Mouse (Mus musculus): ENCODE data around the gene Zzef1.

Gene Zzef1

GRCm38 (mm10) chr11:72796773-72797338 lies 830 bp downstream of the Zzef1 start:
- ChIA-PET POLR2A (interaction anchor here in 2 of 4 experiments (0.9 to 2.6 kb wide), 5 partner anchors 10 to 355 kb away, joined by 4 to 13 read pairs (median 6); no protein-coding TSS in a partner anchor), CTCF (no interaction called here)

DNA sequence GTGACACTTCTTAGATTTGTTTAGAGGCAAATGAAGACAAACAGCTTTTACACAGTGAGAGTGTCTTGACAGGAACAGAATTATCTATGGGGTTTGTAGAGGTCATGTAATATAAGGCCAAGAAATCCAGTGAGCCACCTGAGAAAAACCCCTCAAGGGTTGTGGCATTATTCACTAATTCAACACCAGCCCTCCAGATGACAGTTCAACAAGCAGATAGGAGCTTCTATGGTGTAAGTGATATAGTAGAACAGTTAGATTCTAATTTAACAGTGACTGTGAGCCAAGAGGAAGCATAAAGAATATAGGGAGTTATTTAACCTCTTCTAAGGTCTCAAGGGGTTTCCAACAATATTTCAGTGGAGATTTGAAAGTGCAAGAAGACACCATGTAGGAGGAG lies 2.1 kb downstream of the Zzef1 start:
- ChIA-PET CTCF (no interaction called here), POLR2A (interaction anchor here in 1 of 4 experiments (0.6 kb wide), 1 partner anchor 862 kb away, joined by 4 read pairs; no protein-coding TSS in a partner anchor)

GRCm38 (mm10) chr11:72801182-72801581 lies 5.2 kb downstream of the Zzef1 start:
- CTCF ChIA-PET: interaction anchor here in 1 of 4 experiments (0.6 kb wide), 1 partner anchor 266 kb away, joined by 3 read pairs; no protein-coding TSS in a partner anchor
- POLR2A ChIA-PET: interaction anchor here in 2 of 4 experiments (0.6 to 1.0 kb wide), 3 partner anchors 10 to 329 kb away, joined by 3 read pairs; no protein-coding TSS in a partner anchor

GRCm38 (mm10) chr11:72803038-72803437 lies 7.0 kb downstream of the Zzef1 start:
- CTCF ChIA-PET: interaction anchor here in 1 of 4 experiments (0.8 kb wide), 1 partner anchor 8 kb away, joined by 4 read pairs; no protein-coding TSS in a partner anchor
- POLR2A ChIA-PET: interaction anchor here in 2 of 4 experiments (0.7 to 1.3 kb wide), 3 partner anchors 9 to 11 kb away, joined by 3 to 8 read pairs (median 4); no protein-coding TSS in a partner anchor

DNA sequence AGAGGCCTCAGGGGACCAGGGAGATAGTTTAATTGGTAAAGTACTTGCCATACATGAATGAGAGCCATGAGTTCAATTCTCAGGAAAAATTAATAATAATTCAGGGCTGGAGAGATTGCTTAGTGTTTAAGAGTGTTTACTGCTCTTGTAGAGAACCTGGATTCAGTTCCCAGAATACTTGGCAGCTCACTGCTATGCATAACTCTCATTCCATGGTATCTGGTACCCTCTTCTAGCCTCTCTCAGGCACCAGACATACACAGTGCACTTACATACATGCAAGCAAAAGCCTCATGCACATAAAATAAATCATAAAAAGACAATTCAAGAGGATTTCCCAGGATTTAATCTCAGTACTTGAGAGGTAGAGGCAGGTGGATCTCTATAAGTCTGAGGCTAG lies 8.6 kb downstream of the Zzef1 start:
- CTCF ChIA-PET: no interaction called here
- POLR2A ChIA-PET: interaction anchor here in 1 of 4 experiments (1.9 kb wide), 1 partner anchor 9 kb away, joined by 8 read pairs; the partner anchor contains the start of genes Cyb5d2 and Zzef1

GRCm38 (mm10) chr11:72805232-72805631 lies 9.2 kb downstream of the Zzef1 start:
- CTCF ChIA-PET: no interaction called here
- POLR2A ChIA-PET: interaction anchor here in 1 of 4 experiments (1.9 kb wide), 1 partner anchor 10 kb away, joined by 8 read pairs; the partner anchor contains the start of genes Cyb5d2 and Zzef1

DNA sequence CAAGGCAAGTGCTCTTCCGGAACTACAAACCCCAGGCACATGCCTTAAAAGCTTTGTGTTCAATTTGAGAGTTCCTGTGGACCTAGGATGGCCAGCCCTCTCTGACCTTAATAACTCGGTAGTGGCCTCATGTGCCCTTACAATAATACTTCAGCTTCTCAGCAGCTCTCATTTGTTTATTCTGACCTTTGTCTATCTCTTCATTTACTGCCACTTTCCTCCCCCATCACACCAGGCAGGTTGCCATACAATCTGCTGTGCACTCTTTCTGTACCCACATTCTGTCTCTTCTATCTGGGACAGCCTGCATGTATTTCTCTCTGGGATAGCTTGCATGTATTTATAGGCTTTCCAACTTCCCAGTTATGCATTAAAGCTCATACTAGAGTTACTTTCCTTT lies 10.5 kb downstream of the Zzef1 start:
- ChIA-PET POLR2A (interaction anchor here in 2 of 4 experiments (0.5 to 0.6 kb wide), 3 partner anchors 11 to 186 kb away, joined by 3 to 5 read pairs (median 3); partner anchors contain the start of genes Cyb5d2 (in 1 of the 2) and Zzef1 (in 1 of the 2)), CTCF (no interaction called here)

- ChIA-PET POLR2A (interaction anchor here in 1 of 4 experiments (0.7 kb wide), 1 partner anchor 14 kb away, joined by 3 read pairs; no protein-coding TSS in a partner anchor), CTCF (no interaction called here)
Observed at GRCm38 (mm10) chr11:72807992-72808391, 12.0 kb downstream of the Zzef1 start.

- ChIA-PET CTCF (interaction anchor here (0.6 to 2.0 kb wide), 9 partner anchors 10 to 243 kb away, joined by 3 to 7 read pairs (median 3); no protein-coding TSS in a partner anchor), POLR2A (interaction anchor here in 2 of 4 experiments (0.7 to 2.1 kb wide), 3 partner anchors 10 to 18 kb away, joined by 3 to 8 read pairs (median 6); partner anchors contain the start of genes Cyb5d2 (in 2 of the 2) and Zzef1 (in 2 of the 2))
Observed at GRCm38 (mm10) chr11:72813687-72814086, 17.7 kb downstream of the Zzef1 start.

GRCm38 (mm10) chr11:72814188-72814587 lies 18.2 kb downstream of the Zzef1 start:
- ChIA-PET POLR2A (interaction anchor here in 2 of 4 experiments (0.7 to 2.1 kb wide), 3 partner anchors 11 to 19 kb away, joined by 3 to 8 read pairs (median 6); partner anchors contain the start of genes Cyb5d2 (in 2 of the 2) and Zzef1 (in 2 of the 2)), CTCF (interaction anchor here (0.6 to 2.0 kb wide), 14 partner anchors 10 to 386 kb away, joined by 3 to 10 read pairs (median 4); no protein-coding TSS in a partner anchor)

DNA sequence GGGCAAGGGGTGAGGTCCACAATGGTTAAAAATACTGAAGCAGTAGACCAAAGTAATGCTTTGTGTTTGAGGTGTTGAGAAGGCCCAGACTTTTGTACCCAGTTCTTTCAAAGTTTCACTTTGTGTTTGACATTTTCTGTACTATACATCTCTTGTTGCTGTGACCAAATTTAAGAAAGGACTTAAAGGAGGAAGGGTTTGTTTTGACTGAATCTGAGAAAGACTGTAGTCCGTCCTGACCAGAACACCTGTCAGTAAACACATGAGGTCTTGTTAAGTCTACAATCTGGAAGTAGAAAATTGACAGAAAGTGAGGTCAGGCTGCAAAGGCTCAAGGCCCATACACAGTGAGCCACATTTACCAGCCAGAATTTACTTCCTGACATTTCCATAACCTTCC lies 20.8 kb downstream of the Zzef1 start:
- ChIA-PET POLR2A (no interaction called here), CTCF (interaction anchor here in 1 of 4 experiments (0.7 kb wide), 1 partner anchor 182 kb away, joined by 3 read pairs; the partner anchor contains the start of gene P2rx1)

GRCm38 (mm10) chr11:72818067-72818466 lies 22.0 kb downstream of the Zzef1 start:
- ChIA-PET POLR2A (no interaction called here), CTCF (interaction anchor here in 1 of 4 experiments (0.6 kb wide), 1 partner anchor 246 kb away, joined by 3 read pairs; no protein-coding TSS in a partner anchor)

DNA sequence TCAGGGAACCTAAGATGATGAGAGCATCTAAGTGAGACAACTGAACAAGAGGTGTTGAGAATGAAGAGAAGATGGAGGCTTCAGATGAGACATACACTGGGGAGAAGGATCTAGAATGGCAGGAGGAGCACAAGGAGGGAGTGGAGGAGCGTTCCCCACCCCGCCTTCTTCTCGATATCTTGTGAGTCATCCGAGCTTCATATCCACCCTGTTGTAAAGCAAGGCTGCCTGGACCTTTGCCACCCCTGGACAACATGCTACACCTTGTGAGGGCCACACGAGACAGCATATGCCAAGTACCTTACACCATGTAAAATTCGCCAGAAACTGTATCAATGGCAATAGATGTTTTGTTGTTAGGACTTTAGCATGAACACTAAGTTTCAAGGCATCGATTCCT lies 25.0 kb downstream of the Zzef1 start:
- CTCF ChIA-PET: no interaction called here
- POLR2A ChIA-PET: no interaction called here

GRCm38 (mm10) chr11:72829869-72830268 lies 33.8 kb downstream of the Zzef1 start:
- ChIA-PET POLR2A (no interaction called here), CTCF (interaction anchor here in 1 of 4 experiments (0.9 kb wide), 1 partner anchor 15 kb away, joined by 3 read pairs; no protein-coding TSS in a partner anchor)

- ChIA-PET CTCF (interaction anchor here in 1 of 4 experiments (0.5 kb wide), 1 partner anchor 22 kb away, joined by 3 read pairs; no protein-coding TSS in a partner anchor), POLR2A (no interaction called here)
Observed at GRCm38 (mm10) chr11:72842731-72843130, 46.7 kb downstream of the Zzef1 start.

- ChIA-PET CTCF (no interaction called here), POLR2A (interaction anchor here in 1 of 4 experiments (0.6 kb wide), 1 partner anchor 331 kb away, joined by 4 read pairs; no protein-coding TSS in a partner anchor)
Observed at GRCm38 (mm10) chr11:72843576-72843975, 47.5 kb downstream of the Zzef1 start.

- CTCF ChIA-PET: interaction anchor here in 1 of 4 experiments (0.6 kb wide), 1 partner anchor 823 kb away, joined by 3 read pairs; no protein-coding TSS in a partner anchor
- POLR2A ChIA-PET: interaction anchor here in 2 of 4 experiments (0.5 to 1.5 kb wide), 2 partner anchors 13 to 89 kb away, joined by 3 to 4 read pairs; no protein-coding TSS in a partner anchor
Observed at GRCm38 (mm10) chr11:72845526-72845925, 49.5 kb downstream of the Zzef1 start.

- ChIA-PET POLR2A (interaction anchor here in 1 of 4 experiments (0.6 kb wide), 1 partner anchor 148 kb away, joined by 3 read pairs; no protein-coding TSS in a partner anchor), CTCF (no interaction called here)
Observed at GRCm38 (mm10) chr11:72846685-72847084, 50.7 kb downstream of the Zzef1 start.

DNA sequence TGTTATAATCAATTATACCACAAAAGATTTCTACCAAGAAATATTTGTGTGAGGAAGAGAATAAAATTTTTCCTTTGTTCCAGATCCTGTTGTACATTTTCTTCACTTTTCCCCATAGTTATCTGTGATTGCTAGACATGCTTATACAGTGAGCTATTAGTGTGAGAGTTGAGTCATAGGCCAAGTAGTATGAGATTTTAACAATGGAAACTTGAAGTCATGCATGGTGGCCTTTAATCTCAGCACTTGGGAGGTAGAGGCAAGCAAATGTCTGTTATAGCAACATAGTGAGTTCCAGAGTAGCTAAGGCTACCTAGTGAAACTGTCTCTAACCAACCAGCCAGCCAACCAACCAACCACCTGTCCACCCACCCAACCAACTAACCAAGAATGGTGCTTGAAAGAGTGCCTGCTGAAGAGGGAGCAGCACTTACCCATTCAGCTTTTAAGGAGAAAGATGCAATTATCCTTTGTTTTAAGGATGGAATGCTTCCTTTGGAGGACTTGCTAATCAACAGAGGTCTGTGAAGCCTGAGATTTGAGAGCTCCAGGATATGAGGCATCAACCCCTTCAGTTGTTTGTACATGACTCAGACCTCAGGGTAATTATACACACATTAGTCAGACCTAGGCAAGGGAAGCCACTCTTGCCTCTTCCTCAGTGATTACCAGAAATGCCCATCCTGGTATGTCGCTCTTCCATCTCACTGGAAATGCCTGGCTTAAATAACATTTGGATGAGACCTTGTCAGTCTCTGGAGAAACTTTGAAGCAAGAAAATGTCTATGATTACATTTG lies 52.0 kb downstream of the Zzef1 start:
- POLR2A ChIA-PET: interaction anchor here in 1 of 4 experiments (0.6 kb wide), 1 partner anchor 99 kb away, joined by 3 read pairs; no protein-coding TSS in a partner anchor

More for the DNA sequence above, 52.0 kb downstream of the Zzef1 start:
- CTCF ChIA-PET: no interaction called here

Data from embryonic stem cell, embryonic (primary cell).